ENCODE assay signal across 17 mouse cellular contexts in the genomic region with DNA sequence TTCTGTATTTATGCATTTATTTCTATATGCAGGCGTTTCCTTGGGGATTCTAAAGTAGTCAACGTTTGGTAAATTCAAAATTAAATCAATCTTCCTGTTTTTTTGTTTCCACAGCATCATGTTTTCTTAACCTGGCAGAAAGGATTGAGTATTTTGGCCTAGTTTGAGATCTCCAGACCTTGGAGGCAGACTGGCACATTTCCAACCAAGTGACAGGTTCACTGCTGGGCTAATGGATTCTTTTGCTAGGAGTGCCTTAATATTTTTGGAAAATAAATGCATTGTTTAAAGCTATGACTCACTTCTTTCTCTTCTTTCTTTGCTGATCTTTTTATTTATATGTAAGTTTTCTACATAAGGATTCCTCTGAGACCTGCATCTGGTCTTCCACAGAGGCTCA.
A peak's percentile ranks its signal among the peaks of the same experiment; 100 is the strongest.
DNase-seq lines count a peak whose midpoint lies in the region; ATAC-seq and TF ChIP-seq lines count a peak whose summit lies in the region.
"Had no signal": no experiment of that assay in that cellular context is flagged by ENCODE, and none has a peak within 500 bp of the region (broad histone marks: within the 10 kb centered on the region; RNA-seq: fewer than 3 reads in every experiment).

No protein-coding gene starts in this region.

- no peaks in the 10 kb centered on the region for H3K9me3 ChIP-seq in kidney, postnatal 0 days (replicated peaks; ENCODE audit: low read length)
- no peaks in the 10 kb centered on the region for H3K9me3 ChIP-seq in kidney, embryonic 15.5 days (replicated peaks)
- H3K9me3 ChIP-seq in forebrain, embryonic 13.5 days (replicated peaks) = no peaks in the 10 kb centered on the region
- H3K9me3 ChIP-seq: hindbrain, embryonic 12.5 days; limb, embryonic 10.5 days; neural tube, embryonic 13.5 days had no signal

- H3K4me1 ChIP-seq in kidney, postnatal 0 days (replicated peaks; ENCODE audit: insufficient read depth, low read length) = no peaks in the 10 kb centered on the region
- H3K4me1 ChIP-seq in kidney, embryonic 15.5 days = no peaks in the 10 kb centered on the region
- no peaks in the 10 kb centered on the region for H3K4me1 ChIP-seq in forebrain, embryonic 13.5 days
- H3K4me1 ChIP-seq: hindbrain, embryonic 12.5 days; limb, embryonic 10.5 days; neural tube, embryonic 13.5 days had no signal

- 65% methylated on average over 2 of the region's 2 CpGs for WGBS in kidney, postnatal 0 days
- 65% methylated on average over 2 of the region's 2 CpGs for WGBS in kidney, embryonic 15.5 days
- WGBS in forebrain, embryonic 13.5 days = 85% methylated on average over 2 of the region's 2 CpGs

- ATAC-seq in kidney, postnatal 0 days (replicated peaks; ENCODE audit: low FRiP score, low read depth) = no peak
- ATAC-seq in kidney, embryonic 15.5 days (replicated peaks; ENCODE audit: low FRiP score) = no peak
- ATAC-seq in forebrain, embryonic 13.5 days = no peak
- ATAC-seq: forebrain, embryonic 14.5 days; intestine, postnatal 0 days had no signal

- DNase-seq in adrenal gland, adult (ENCODE audit: inconsistent age in 2 of 2, low spot score in 1 of 2) = peak; percentile 68 to 88
- no peak for DNase-seq in adrenal gland, postnatal 4 days (ENCODE audit: low spot score in 2 of 2)
- DNase-seq in kidney, postnatal 0 days (ENCODE audit: low spot score) = peak; percentile 14
- peak; percentile 93 for DNase-seq in brain, adult 2 months (ENCODE audit: low read depth, low spot score)
- peak; percentile 51 to 66 for DNase-seq in cerebellum, postnatal 36 days
- DNase-seq in layer of hippocampus, adult 9-10 months (ENCODE audit: low spot score) = no peak
- DNase-seq: heart, adult 18-20 months; lung, postnatal 10 days; retina, postnatal 1 day had no signal

- no peaks in the 10 kb centered on the region for H3K36me3 ChIP-seq in kidney, postnatal 0 days (ENCODE audit: insufficient read depth, low read length)
- no peaks in the 10 kb centered on the region for H3K36me3 ChIP-seq in kidney, embryonic 15.5 days
- no peaks in the 10 kb centered on the region for H3K36me3 ChIP-seq in forebrain, embryonic 13.5 days (ENCODE audit: poor library complexity, severe bottlenecking)
- H3K36me3 ChIP-seq: hindbrain, embryonic 12.5 days; limb, embryonic 10.5 days had no signal

- TF ChIP-seq CTCF in kidney, postnatal 0 days (IDR thresholded peaks at IDR 0.05; ENCODE audit: low read depth) = no peak

- no peak overlapping the region for H3K27ac ChIP-seq in kidney, postnatal 0 days
- no peak overlapping the region for H3K27ac ChIP-seq in kidney, embryonic 15.5 days
- no peak overlapping the region for H3K27ac ChIP-seq in forebrain, embryonic 13.5 days
- H3K27ac ChIP-seq: hindbrain, embryonic 12.5 days; limb, embryonic 10.5 days; liver, embryonic 14.5 days; neural tube, embryonic 13.5 days had no signal

- no peak overlapping the region for H3K4me3 ChIP-seq in kidney, postnatal 0 days (replicated peaks; ENCODE audit: low read depth, low read length)
- H3K4me3 ChIP-seq in kidney, embryonic 15.5 days (replicated peaks) = no peak overlapping the region
- no peak overlapping the region for H3K4me3 ChIP-seq in forebrain, embryonic 13.5 days
- H3K4me3 ChIP-seq: hindbrain, embryonic 12.5 days; limb, embryonic 10.5 days; neural tube, embryonic 13.5 days had no signal

- no peaks in the 10 kb centered on the region for H3K27me3 ChIP-seq in kidney, postnatal 0 days (ENCODE audit: insufficient read depth, low read length)
- H3K27me3 ChIP-seq in kidney, embryonic 15.5 days = no peaks in the 10 kb centered on the region
- H3K27me3 ChIP-seq in forebrain, embryonic 13.5 days = no peaks in the 10 kb centered on the region
- H3K27me3 ChIP-seq: hindbrain, embryonic 12.5 days; neural tube, embryonic 13.5 days had no signal

- H3K4me2 ChIP-seq in kidney, postnatal 0 days (ENCODE audit: low read length) = no peak overlapping the region
- no peak overlapping the region for H3K4me2 ChIP-seq in kidney, embryonic 15.5 days
- H3K4me2 ChIP-seq in forebrain, embryonic 13.5 days = no peak overlapping the region
- H3K4me2 ChIP-seq: hindbrain, embryonic 12.5 days; neural tube, embryonic 13.5 days had no signal

- no peak overlapping the region for H3K9ac ChIP-seq in kidney, postnatal 0 days (ENCODE audit: low read depth, low read length)
- H3K9ac ChIP-seq in kidney, embryonic 15.5 days = no peak overlapping the region
- H3K9ac ChIP-seq in forebrain, embryonic 13.5 days = no peak overlapping the region
- H3K9ac ChIP-seq: hindbrain, embryonic 12.5 days; liver, embryonic 14.5 days; neural tube, embryonic 13.5 days had no signal

Comparison
In these comparisons a context has a peak if more than half of its experiments do, and no peak if none do; other contexts are left out.
1. DNase-seq: peak in adrenal gland, adult (2 of 2), kidney, postnatal 0 days (single experiment), brain, adult 2 months (single experiment) and cerebellum, postnatal 36 days (2 of 2); none in adrenal gland, postnatal 4 days (0 of 2) and layer of hippocampus, adult 9-10 months (single experiment).